Mouse (Mus musculus) lung, postnatal 0 days (tissue): ENCODE measurements around the gene Aff1. TPM values are rescaled to one million over a fixed set of nuclear protein-coding genes. Genes with fewer than 3 reads are reported as not detected.

Experiments used
- ATAC-seq: fragments of 200-750 bp; cut with Nextera tagmentation; 2 replicates; pipeline ENCODE4 v1.8.0; 2017; ENCODE audit warnings: moderate library complexity
- DNase-seq: peaks from one replicate; pipeline ENCODE4 v3.0.0-alpha.2; 2016; ENCODE audit warnings: low spot score
- H3K27ac ChIP-seq: fragments of 300-500 bp; sonication (generic); 2 replicates; pipeline ENCODE4 v1.5.1; 2014; ENCODE audit warnings: antibody characterized with exemption, mild to moderate bottlenecking, low read length, mixed read lengths
- H3K27me3 ChIP-seq: fragments of 300-500 bp; sonication (generic); replicated peaks from 2 replicates; pipeline ENCODE4 v1.6.1; 2014; ENCODE audit warnings: low read length, mixed read lengths; ENCODE audit not compliant: insufficient read depth
- H3K36me3 ChIP-seq: fragments of 300-500 bp; sonication (generic); 2 replicates; pipeline ENCODE4 v1.6.1; 2014; ENCODE audit warnings: low read length, mixed read lengths; ENCODE audit not compliant: insufficient read depth
- H3K4me1 ChIP-seq: fragments of 300-500 bp; sonication (generic); 2 replicates; pipeline ENCODE4 v1.6.1; 2014; ENCODE audit warnings: antibody characterized with exemption, low read depth, low read length, mixed read lengths; ENCODE audit not compliant: insufficient read depth
- H3K4me2 ChIP-seq: fragments of 300-500 bp; sonication (generic); replicated peaks from 2 replicates; pipeline ENCODE4 v1.6.1; 2014; ENCODE audit warnings: low read depth, mild to moderate bottlenecking, low read length, moderate library complexity, mixed read lengths
- H3K4me3 ChIP-seq: fragments of 300-500 bp; sonication (generic); 2 replicates; pipeline ENCODE4 v1.5.1; 2014; ENCODE audit warnings: low read depth, low read length
- H3K9ac ChIP-seq: fragments of 300-500 bp; sonication (generic); replicated peaks from 2 replicates; pipeline ENCODE4 v1.6.1; 2014; ENCODE audit warnings: low read depth, mild to moderate bottlenecking
- H3K9me3 ChIP-seq: fragments of 300-500 bp; sonication (generic); 2 replicates; pipeline ENCODE4 v1.6.1; 2016; ENCODE audit warnings: low read length, mixed read lengths
- CTCF ChIP-seq: IDR thresholded peaks from 2 replicates; pipeline ENCODE4 v1.5.1; 2016; ENCODE audit warnings: antibody characterized with exemption, mild to moderate bottlenecking
- EP300 ChIP-seq: IDR thresholded peaks from 2 replicates; pipeline ENCODE4 v1.6.1; 2016; ENCODE audit warnings: antibody characterized with exemption, mild to moderate bottlenecking, control low read depth
- WGBS: fragments of 180-500 bp; shearing (Covaris S2); extraction: QIAGEN DNeasy Blood & Tissue Kit; methylation state at CpG from one replicate; pipeline ENCODE4 v1.1.7; 2014; 5-methylcytosine and 5-hydroxymethylcytosine counted together
- polyA plus RNA-seq: library from polyadenylated mRNA; unstranded; fragments of >200 nt; fragmentation: Nextera tagmentation; extraction: Ambion mirVana; gene quantifications from 2 replicates; pipeline ENCODE4 v1.2.1, GENCODE M21; 2015

Gene Aff1
- polyA plus RNA-seq, 1 experiment from 2014 or later, result 9.4 TPM

DNA sequence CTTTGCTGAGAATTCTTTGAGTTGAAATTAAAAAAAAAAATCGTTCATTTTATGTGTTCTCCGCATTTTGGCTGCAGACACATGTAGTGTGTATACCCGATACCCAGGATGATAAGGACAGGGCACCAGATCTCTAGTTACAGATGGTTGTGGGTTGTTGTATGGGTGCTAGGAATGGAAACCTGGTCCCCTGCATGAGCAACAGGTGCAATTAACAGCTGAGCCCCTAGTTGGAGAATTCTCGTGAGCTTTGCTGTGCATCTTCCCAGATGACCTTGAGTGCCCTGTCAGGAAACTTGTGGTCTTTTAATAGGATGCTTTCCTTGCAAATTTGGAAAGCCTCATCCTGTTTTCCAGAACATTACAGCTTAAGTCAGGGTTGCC is 74.2 kb downstream of the Aff1 start:
- DNase-seq (no peak), ATAC-seq (no peak)
- Histone ChIP-seq H3K4me1 (peaks cover 15% of the 10 kb centered on the region; the same call in 1 of the 2 replicates), H3K4me3 (no peak overlapping the region), H3K9me3 (no peaks in the 10 kb centered on the region), H3K27me3 (no peaks in the 10 kb centered on the region), H3K27ac (no peak overlapping the region), H3K36me3 (no peaks in the 10 kb centered on the region), H3K4me2 (no peak overlapping the region), H3K9ac (no peak overlapping the region)
- TF ChIP-seq EP300 (no peak), CTCF (no peak)
- WGBS, result 94% methylated on average over 4 of the region's 4 CpGs

DNA sequence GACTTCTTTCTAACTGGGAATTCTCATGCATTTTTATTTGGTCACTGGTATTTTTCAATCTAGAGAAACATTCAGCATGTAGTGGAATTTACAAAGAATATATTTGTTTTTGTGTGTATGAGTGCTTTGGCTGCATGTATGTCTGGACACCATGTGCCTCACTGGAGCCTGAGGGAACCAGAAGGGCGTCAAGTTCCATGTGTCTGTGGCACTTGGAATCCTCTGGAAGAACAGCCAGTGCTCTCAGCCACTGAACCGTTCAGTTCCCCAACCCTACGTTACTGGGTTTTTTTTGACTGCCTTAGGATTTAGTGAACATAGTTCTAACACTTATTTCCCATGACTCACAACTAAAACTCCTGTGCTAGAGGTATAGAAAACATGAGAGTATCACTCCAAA is 76.8 kb downstream of the Aff1 start:
- H3K4me3 ChIP-seq, result no peak overlapping the region
- TF ChIP-seq CTCF, result no peak
- no peak for TF ChIP-seq EP300
- ATAC-seq, result no peak
- H3K9me3 ChIP-seq, result no peaks in the 10 kb centered on the region
- H3K4me1 ChIP-seq, result peaks cover 14% of the 10 kb centered on the region; the same call in 1 of the 2 replicates
- 65% methylated on average over 3 of the region's 3 CpGs for WGBS
- no peak overlapping the region for H3K4me2 ChIP-seq
- H3K27ac ChIP-seq, result no peak overlapping the region
- no peak overlapping the region for H3K9ac ChIP-seq
- no peaks in the 10 kb centered on the region for H3K36me3 ChIP-seq
- H3K27me3 ChIP-seq, result no peaks in the 10 kb centered on the region
- no peak for DNase-seq

DNA sequence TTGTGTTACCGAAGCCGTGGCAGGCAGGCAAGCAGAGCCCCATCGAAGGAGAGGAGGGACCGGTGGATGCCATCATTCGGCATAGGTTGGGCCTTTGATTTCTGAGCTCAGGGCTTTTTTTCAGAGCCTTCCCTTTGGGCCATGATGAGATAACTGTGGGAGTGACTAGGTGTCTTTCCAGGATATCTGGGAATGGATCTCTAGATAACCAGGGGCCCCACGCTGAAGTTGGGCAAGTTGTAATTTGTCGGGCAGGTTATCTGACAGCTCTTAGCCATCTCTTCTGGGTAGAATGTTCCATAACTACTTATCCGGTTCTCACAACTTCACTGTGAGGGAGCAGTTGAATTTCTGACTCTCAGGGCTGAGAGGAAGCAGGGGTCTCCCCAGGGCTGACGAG is 77.5 kb downstream of the Aff1 start:
- 73% methylated on average over 9 of the region's 9 CpGs for WGBS
- Histone ChIP-seq H3K27me3 (no peaks in the 10 kb centered on the region), H3K4me1 (peaks cover 19% of the 10 kb centered on the region; the same call in 1 of the 2 replicates), H3K9me3 (no peaks in the 10 kb centered on the region), H3K27ac (no peak overlapping the region), H3K4me2 (no peak overlapping the region), H3K9ac (no peak overlapping the region), H3K4me3 (no peak overlapping the region), H3K36me3 (no peaks in the 10 kb centered on the region)
- no peak for DNase-seq
- TF ChIP-seq CTCF (no peak), EP300 (no peak)
- no peak for ATAC-seq

DNA sequence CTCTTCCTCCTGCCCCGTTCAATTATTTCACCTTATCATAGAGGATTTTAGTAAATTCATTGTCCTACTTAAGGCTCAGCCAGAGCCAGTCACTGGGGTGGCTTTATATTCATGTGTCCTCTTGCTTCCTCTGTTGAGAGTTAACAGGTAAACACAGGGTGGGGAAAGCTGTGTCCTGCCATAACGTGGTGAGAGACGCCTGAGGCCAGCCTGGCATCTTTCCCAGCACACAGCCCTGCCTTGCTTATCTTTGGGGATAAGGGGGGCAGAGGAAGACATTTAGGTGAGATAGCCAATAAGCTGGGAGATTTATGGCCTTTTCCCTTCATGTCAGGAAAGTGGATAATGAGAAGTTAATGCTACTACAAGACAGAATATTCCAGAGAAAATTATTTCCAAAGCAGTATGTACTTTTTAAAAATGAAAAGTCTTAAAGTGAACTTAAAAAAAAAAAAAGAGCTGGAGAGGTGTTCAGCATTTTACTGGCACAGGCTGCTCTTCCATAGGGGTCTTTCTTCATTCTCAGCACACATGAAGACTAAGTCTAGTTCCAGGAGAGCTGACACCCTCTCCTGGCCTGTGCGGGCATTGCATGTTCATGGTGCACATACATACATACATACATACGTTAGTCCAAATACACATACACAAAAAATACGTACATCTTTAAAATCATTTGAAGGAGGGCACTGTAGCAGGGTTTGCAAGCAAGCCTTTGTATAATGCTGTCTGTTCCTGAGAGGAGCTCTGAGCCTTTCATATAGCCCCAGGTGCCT is 78.5 kb downstream of the Aff1 start:
- ATAC-seq, result no peak
- peak overlapping the region; percentile 28; the same call in 1 of the 2 replicates for H3K27ac ChIP-seq
- H3K4me3 ChIP-seq, result no peak overlapping the region
- WGBS, result 58% methylated on average over 6 of the region's 6 CpGs
- peaks cover 28% of the 10 kb centered on the region for H3K4me1 ChIP-seq
- DNase-seq, result no peak
- H3K9ac ChIP-seq, result no peak overlapping the region
- H3K4me2 ChIP-seq, result no peak overlapping the region
- H3K9me3 ChIP-seq, result no peaks in the 10 kb centered on the region
- TF ChIP-seq EP300 (no peak), CTCF (peak; percentile 51)
- no peaks in the 10 kb centered on the region for H3K36me3 ChIP-seq
- H3K27me3 ChIP-seq, result no peaks in the 10 kb centered on the region

DNA sequence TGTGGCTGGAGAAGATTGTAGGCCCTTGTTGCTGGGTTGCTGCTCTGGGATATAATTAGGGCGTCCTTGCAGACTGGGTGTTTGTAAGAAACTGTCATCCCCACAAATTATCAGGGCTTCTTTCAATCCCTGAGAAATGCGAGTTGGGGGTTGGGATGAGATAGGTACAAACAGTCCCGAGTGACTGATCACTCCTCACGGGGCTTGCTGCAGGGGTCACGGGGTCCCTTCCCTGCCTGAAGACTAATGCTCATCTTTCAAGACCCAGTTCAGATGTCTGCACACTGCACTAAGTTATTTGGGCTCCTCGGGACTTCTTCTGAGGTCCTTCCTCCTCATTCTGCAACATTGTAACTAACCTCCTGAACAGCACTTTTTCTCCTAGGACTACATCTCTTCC is 79.2 kb downstream of the Aff1 start:
- H3K9ac ChIP-seq, result no peak overlapping the region
- DNase-seq (no peak), ATAC-seq (no peak)
- H3K4me1 ChIP-seq, result peaks cover 30% of the 10 kb centered on the region
- H3K9me3 ChIP-seq, result no peaks in the 10 kb centered on the region
- no peak overlapping the region for H3K4me2 ChIP-seq
- no peak overlapping the region for H3K27ac ChIP-seq
- 68% methylated on average over 6 of the region's 6 CpGs for WGBS
- H3K36me3 ChIP-seq, result no peaks in the 10 kb centered on the region
- TF ChIP-seq EP300, result no peak
- TF ChIP-seq CTCF, result no peak
- H3K27me3 ChIP-seq, result no peaks in the 10 kb centered on the region
- no peak overlapping the region for H3K4me3 ChIP-seq

DNA sequence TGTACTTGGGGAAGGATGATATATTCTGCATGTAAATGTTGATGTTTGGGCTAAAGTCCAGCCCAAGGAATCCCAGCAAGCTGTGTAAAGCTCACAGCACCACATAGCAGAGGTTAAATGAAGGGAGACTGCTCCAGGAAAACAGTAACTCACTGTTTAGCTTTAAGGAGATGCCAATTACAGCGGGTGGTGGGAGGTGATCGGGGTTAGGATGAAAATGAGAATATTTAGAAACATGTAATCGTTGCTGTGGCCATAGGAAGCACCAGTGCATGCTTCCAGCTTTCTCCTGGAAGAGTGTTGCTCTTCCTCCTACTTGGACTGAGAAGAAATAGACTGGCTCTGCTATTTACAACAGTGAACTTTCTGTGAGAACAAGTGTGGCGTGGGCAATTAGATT is 80.1 kb downstream of the Aff1 start:
- no peak for DNase-seq
- no peak overlapping the region; the same call in 1 of the 2 replicates for H3K27ac ChIP-seq
- WGBS, result 28% methylated on average over 4 of the region's 4 CpGs
- H3K27me3 ChIP-seq, result no peaks in the 10 kb centered on the region
- no peak overlapping the region for H3K4me3 ChIP-seq
- no peak overlapping the region for H3K4me2 ChIP-seq
- TF ChIP-seq CTCF (no peak), EP300 (no peak)
- no peaks in the 10 kb centered on the region for H3K36me3 ChIP-seq
- no peak for ATAC-seq
- peaks cover 31% of the 10 kb centered on the region for H3K4me1 ChIP-seq
- H3K9ac ChIP-seq, result no peak overlapping the region
- H3K9me3 ChIP-seq, result no peaks in the 10 kb centered on the region
